Mouse (Mus musculus) T-cell, adult 66 days (primary cell): ENCODE measurements around the gene Prdm15. TPM values are rescaled to one million over a fixed set of nuclear protein-coding genes. Genes with fewer than 3 reads are reported as not detected.

Experiments used
- total RNA-seq, 2 experiments: library from RNA; stranded (reverse); gene quantifications; 3 replicates in 1 of 2; 4 replicates in 1 of 2; pipeline ENCODE4 v1.2.4; 2023

Gene Prdm15
- total RNA-seq: 10 to 100 TPM; 35.2 to 49.4 TPM

DNA sequence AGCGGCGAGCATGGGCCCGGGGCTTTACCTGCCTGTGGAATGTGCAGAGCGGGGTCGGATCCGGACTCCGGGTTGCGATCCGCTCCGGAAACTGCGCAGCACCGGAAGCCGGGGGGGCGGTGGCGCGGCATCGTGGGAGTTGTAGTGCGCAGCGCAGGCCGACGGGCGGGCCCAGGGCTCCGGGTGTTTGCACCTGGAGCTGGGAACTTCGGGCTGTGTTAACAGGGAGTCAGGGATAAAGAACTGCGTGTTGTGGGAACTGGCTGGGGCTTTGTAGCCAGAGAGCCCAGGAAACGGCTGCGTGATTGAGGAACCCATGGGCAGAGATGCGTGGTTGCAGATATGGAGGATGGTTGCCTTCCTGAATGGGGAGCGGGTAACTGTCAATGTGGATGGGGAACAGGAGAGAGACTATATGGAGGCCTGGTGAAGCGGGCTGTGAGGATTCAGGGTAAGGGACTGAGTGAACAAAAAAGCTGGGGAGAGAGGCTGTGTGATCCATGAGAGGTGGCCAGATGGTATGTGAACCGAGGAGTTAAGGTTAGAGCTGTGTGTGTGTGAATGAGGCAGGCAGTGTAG, at the start of gene Prdm15:
TSS of gene Prdm15 (minus strand) at position 110 of the 579 bp plus-strand sequence.

DNA sequence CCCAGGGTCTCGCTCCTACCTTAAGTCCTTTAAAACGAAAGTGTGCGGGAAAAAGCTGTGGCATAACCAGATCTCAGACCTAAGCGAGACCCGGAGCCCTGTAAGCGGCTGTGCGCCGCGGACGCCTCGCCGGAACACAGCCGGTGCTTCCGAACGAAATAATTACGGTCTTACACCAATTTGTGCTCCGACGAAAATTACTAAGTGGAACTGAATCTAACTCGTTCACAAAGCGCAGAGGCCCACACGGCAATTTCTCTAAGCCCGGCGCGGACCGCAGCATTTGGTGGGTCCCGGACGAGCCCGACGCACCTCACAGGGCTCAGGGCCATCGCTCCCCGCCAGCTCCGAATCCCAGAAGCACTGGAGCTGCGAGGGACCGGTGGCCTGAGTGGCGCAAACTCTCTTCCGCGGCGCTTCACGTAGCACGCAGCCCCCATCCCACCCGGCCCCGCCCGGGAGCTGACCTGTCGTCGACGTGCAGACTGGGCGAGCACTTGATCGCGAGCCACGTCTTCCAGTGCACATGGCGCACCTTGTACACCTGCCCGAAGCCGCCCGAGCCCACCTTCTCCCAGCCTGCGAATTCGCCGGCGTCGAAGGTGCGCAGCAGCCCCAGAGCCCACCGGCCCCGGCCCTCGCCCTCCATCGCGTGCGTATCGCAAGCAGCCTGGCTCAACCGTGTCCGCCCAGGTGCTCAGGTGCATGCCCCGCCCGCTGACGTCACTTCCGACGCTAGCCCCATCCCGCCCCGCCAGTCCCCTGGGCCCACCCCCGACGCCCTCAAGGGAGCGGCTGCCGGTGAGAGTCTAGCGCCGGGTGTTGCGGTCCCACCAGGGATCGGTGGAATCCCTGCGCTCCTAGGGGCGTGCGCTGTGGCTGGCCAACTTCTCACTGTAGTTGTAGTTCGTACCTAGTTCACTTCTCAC, 88.3 kb downstream of the Prdm15 start, which contains the start of gene Ripk4:
TSS of gene Ripk4 (minus strand) at position 727 of the 929 bp plus-strand sequence.

Other genes starting within 250 kb of the Prdm15 start
- not detected for gene Tmprss2, start 240.7 kb downstream of the Prdm15 start, total RNA-seq
- gene Ripk4, start 88.1 kb downstream of the Prdm15 start, total RNA-seq: not detected
- 10 to 100 TPM; 15.6 to 17.0 TPM for gene C2cd2, start 110.7 kb upstream of the Prdm15 start, total RNA-seq
- gene Zbtb21, start 110.8 kb upstream of the Prdm15 start, total RNA-seq: 100 to 1,000 TPM in 1 of 2 experiments, 10 to 100 TPM in 1; 86.4 to 103 TPM
- gene B230307C23Rik, start 145.5 kb upstream of the Prdm15 start, total RNA-seq: 10 to 100 TPM; 30.5 to 49.3 TPM
- 10 to 100 TPM; 11.5 to 16.1 TPM for gene A630089N07Rik, start 230.6 kb upstream of the Prdm15 start, total RNA-seq